Mouse (Mus musculus): ENCODE results near the gene Pi4k2b. TPM values are rescaled to one million over a fixed set of nuclear protein-coding genes. Genes with fewer than 3 reads are reported as not detected.

The Pi4k2b gene
- polyA plus RNA-seq, 1 experiment: 22.6 TPM

GRCm38 (mm10) chr5:52805801-52806200 lies 64.4 kb downstream of the Pi4k2b start:
- Histone ChIP-seq H3K4me3 (replicated peaks) (no peak overlapping the region), H3K36me3 (replicated peaks; ENCODE audit: low read length) (peaks cover 84% of the 10 kb centered on the region), H3K27me3 (replicated peaks) (no peaks in the 10 kb centered on the region), H3K9me3 (no peaks in the 10 kb centered on the region), H3K4me1 (peaks cover 9% of the 10 kb centered on the region)
- TF ChIP-seq FLI1 (IDR thresholded peaks at IDR 0.05; ENCODE audit: low read length) (no peak), GATA1 (IDR thresholded peaks at IDR 0.05; ENCODE audit: borderline replicate concordance, low read length) (no peak)

- Histone ChIP-seq H3K36me3 (replicated peaks; ENCODE audit: low read length) (peaks cover 84% of the 10 kb centered on the region), H3K27me3 (replicated peaks) (no peaks in the 10 kb centered on the region), H3K9me3 (no peaks in the 10 kb centered on the region), H3K4me1 (peaks cover 9% of the 10 kb centered on the region), H3K4me3 (replicated peaks) (no peak overlapping the region)
- no peak for TF ChIP-seq FLI1 (IDR thresholded peaks at IDR 0.05; ENCODE audit: low read length)
- no peak for TF ChIP-seq GATA1 (IDR thresholded peaks at IDR 0.05; ENCODE audit: borderline replicate concordance, low read length)
Measured at GRCm38 (mm10) chr5:52806349-52806748, 65.0 kb downstream of the Pi4k2b start.

- peaks cover 9% of the 10 kb centered on the region for H3K4me1 ChIP-seq
- peaks cover 83% of the 10 kb centered on the region for H3K36me3 ChIP-seq (replicated peaks; ENCODE audit: low read length)
- no peak overlapping the region for H3K4me3 ChIP-seq (replicated peaks)
- H3K27me3 ChIP-seq (replicated peaks): no peaks in the 10 kb centered on the region
- H3K9me3 ChIP-seq: no peaks in the 10 kb centered on the region
- TF ChIP-seq GATA1 (IDR thresholded peaks at IDR 0.05; ENCODE audit: borderline replicate concordance, low read length) (no peak), FLI1 (IDR thresholded peaks at IDR 0.05; ENCODE audit: low read length) (no peak)
Measured at GRCm38 (mm10) chr5:52807030-52807429, 65.7 kb downstream of the Pi4k2b start.

DNA sequence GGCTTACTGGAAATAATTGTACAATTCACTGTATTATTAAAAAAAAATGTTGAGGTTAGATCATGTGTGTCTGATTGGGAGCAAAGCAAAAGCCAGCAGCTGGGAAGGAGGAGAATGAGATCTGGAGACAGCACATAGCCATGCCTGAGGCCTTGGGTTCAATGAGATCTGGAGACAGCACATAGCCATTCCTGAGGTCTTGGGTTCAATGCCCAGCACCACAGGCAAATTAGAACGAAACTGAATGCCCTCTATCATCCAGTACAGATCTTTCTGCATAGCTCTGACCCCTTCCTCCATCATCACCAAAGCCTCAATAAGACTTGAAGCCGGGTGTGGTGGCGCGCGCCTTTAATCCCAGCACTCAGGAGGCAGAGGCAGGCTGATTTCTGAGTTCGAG lies 69.1 kb downstream of the Pi4k2b start:
- Histone ChIP-seq H3K9me3 (no peaks in the 10 kb centered on the region), H3K4me1 (peaks cover 9% of the 10 kb centered on the region), H3K4me3 (replicated peaks) (no peak overlapping the region), H3K36me3 (replicated peaks; ENCODE audit: low read length) (peaks cover 87% of the 10 kb centered on the region), H3K27me3 (replicated peaks) (no peaks in the 10 kb centered on the region)
- TF ChIP-seq FLI1 (IDR thresholded peaks at IDR 0.05; ENCODE audit: low read length) (no peak), GATA1 (IDR thresholded peaks at IDR 0.05; ENCODE audit: borderline replicate concordance, low read length) (no peak)

DNA sequence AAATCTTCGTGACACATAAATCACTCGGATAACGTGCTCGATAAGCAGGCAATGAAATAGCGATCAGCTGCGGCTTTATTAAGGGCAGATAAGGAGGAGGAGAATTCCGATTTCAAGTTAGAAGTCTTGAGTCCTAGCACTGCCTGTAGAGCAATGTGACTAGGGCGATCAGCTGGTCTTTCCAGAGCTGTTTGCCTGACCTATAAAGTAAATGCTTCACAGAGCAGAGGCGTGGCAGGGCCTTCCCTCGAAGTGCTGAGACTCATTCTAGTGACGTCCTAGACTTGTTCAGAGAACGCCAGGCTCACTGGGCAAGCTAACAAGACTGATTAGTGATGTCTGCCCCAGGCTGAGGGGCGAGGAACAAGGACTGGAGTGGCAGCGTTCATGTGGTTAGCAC lies 69.7 kb downstream of the Pi4k2b start:
- Histone ChIP-seq H3K27me3 (replicated peaks) (no peaks in the 10 kb centered on the region), H3K4me1 (peaks cover 4% of the 10 kb centered on the region), H3K9me3 (no peaks in the 10 kb centered on the region), H3K36me3 (replicated peaks; ENCODE audit: low read length) (peaks cover 87% of the 10 kb centered on the region), H3K4me3 (replicated peaks) (no peak overlapping the region)
- TF ChIP-seq FLI1 (IDR thresholded peaks at IDR 0.05; ENCODE audit: low read length) (no peak), GATA1 (IDR thresholded peaks at IDR 0.05; ENCODE audit: borderline replicate concordance, low read length) (no peak)

DNA sequence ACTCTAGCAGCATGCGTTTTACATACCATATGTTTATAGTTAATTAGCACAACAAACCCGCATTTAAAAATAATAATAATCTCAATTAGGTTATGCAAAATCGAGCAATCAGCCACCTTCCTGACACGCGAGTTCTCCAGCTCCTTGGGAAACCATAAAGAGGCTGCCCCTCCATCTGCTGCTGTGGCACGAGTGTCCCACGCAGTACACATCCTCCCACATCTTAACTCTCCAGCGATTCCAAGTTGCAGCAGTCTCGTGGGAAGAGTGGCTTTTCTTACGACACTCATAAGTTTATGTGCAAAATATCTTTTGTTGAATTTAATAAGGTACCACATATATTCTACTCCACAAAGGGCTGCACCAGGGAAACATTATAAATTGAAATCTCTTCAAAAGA lies 71.1 kb downstream of the Pi4k2b start:
- Histone ChIP-seq H3K9me3 (no peaks in the 10 kb centered on the region), H3K4me3 (replicated peaks) (no peak overlapping the region), H3K4me1 (no peaks in the 10 kb centered on the region), H3K36me3 (replicated peaks; ENCODE audit: low read length) (peaks cover 88% of the 10 kb centered on the region), H3K27me3 (replicated peaks) (no peaks in the 10 kb centered on the region)
- TF ChIP-seq GATA1 (IDR thresholded peaks at IDR 0.05; ENCODE audit: borderline replicate concordance, low read length) (no peak), FLI1 (IDR thresholded peaks at IDR 0.05; ENCODE audit: low read length) (no peak)

GRCm38 (mm10) chr5:52813312-52813711 lies 71.9 kb downstream of the Pi4k2b start:
- Histone ChIP-seq H3K27me3 (replicated peaks) (no peaks in the 10 kb centered on the region), H3K4me3 (replicated peaks) (no peak overlapping the region), H3K4me1 (no peaks in the 10 kb centered on the region), H3K36me3 (replicated peaks; ENCODE audit: low read length) (peaks cover 83% of the 10 kb centered on the region), H3K9me3 (no peaks in the 10 kb centered on the region)
- TF ChIP-seq FLI1 (IDR thresholded peaks at IDR 0.05; ENCODE audit: low read length): no peak
- no peak for TF ChIP-seq GATA1 (IDR thresholded peaks at IDR 0.05; ENCODE audit: borderline replicate concordance, low read length)

DNA sequence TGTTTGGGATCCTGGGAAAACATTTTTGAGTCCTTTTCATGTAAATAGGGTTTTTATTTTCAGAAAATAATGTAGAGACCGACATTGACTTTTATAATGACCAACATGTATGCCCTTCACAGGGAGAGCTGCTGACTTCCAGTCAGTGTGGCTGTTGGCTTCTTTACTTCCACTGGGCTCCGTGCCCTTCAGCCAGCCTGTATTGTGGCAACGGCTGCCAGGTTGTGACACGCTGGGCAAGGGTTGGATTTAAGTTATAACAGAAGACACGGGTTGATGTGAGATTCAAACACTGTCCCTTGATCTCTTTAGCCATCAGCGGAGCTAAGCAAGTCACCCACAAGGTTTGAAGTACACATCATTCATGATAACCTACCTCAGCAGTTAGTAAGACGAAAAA lies 77.3 kb downstream of the Pi4k2b start:
- H3K27me3 ChIP-seq (replicated peaks): no peaks in the 10 kb centered on the region
- no peaks in the 10 kb centered on the region for H3K4me1 ChIP-seq
- peaks cover 81% of the 10 kb centered on the region for H3K36me3 ChIP-seq (replicated peaks; ENCODE audit: low read length)
- no peaks in the 10 kb centered on the region for H3K9me3 ChIP-seq
- H3K4me3 ChIP-seq (replicated peaks): no peak overlapping the region
- TF ChIP-seq GATA1 (IDR thresholded peaks at IDR 0.05; ENCODE audit: borderline replicate concordance, low read length) (no peak), FLI1 (IDR thresholded peaks at IDR 0.05; ENCODE audit: low read length) (no peak)

Other genes starting within 250 kb of the Pi4k2b start
- gene Lgi2, start 175.1 kb upstream of the Pi4k2b start, polyA plus RNA-seq (2012; ENCODE audit: insufficient read depth, low replicate concordance): not detected in 2 replicates
- gene Sepsecs, start 71.9 kb upstream of the Pi4k2b start, polyA plus RNA-seq (2012; ENCODE audit: insufficient read depth, low replicate concordance): 0.46 TPM in 1 of 2 replicates, not detected in the other
- gene Zcchc4, start 33.8 kb downstream of the Pi4k2b start, polyA plus RNA-seq (2012; ENCODE audit: insufficient read depth, low replicate concordance): 1.9 TPM in 1 of 2 replicates, not detected in the other
- gene Anapc4, start 92.4 kb downstream of the Pi4k2b start, polyA plus RNA-seq (2012; ENCODE audit: insufficient read depth, low replicate concordance): 2.4 and 4.8 TPM in 2 replicates

All from megakaryocyte, embryonic 14.5 days (primary cell).